Mouse (Mus musculus): ENCODE measurements at regions not wholly inside any gene's neighbourhood (a gene's known extent, or its start where the extent isn't known, plus 50 kb on each side); places are given as distances from the start of the nearest gene placed in this dataset.

DNA sequence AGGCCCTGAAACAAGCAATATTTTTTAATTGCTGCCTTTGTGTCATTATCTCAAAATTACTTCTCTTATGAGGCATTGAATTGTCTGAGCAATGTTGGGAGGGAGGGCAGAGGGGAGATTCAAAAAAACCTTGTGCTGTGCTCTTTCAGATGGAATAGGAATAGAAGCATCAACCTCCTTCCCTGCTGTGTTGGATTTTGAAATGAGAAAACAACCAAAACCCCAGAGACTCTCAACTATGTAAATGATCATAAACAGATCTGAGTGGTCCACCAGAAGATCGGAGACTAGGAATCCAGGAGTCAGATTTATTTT is 204.5 kb downstream of the Fam76b start:
- no peak for TF ChIP-seq CTCF (IDR thresholded peaks at IDR 0.05; ENCODE audit: insufficient read depth, low read length)
- no peak for TF ChIP-seq POLR2A (IDR thresholded peaks at IDR 0.05; ENCODE audit: borderline replicate concordance, extremely low read depth, low read depth, low read length)
- Histone ChIP-seq H3K4me3 (replicated peaks; ENCODE audit: extremely low read depth, low read depth, low read length) (no peak overlapping the region), H3K4me1 (ENCODE audit: control insufficient read depth, insufficient read depth, low read length) (no peaks in the 10 kb centered on the region)
- WGBS, result 86% methylated on average over 1 of the region's 1 CpGs
- DNase-seq, result no peak

DNA sequence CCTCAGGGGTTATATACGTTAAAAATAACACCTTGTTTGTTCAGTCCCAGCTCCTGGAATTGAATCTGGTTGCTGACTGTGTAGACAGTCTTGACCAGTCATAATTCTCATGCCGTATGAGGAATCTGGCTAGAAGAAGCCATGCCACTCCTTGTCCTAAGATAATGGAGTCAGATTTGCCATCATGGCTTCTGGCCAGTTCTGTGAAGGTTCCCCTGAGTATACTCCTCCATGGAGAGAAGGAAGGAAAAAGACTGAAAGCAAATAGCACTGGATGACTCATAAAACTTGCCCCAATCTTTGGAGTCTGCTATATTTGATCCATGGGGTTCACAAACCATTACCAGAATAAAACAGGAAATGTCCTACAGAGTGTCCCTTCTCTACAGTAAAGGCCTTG is 208.0 kb downstream of the Fam76b start:
- 86% methylated on average over 2 of the region's 2 CpGs for WGBS
- TF ChIP-seq POLR2A (IDR thresholded peaks at IDR 0.05; ENCODE audit: borderline replicate concordance, extremely low read depth, low read depth, low read length) (no peak), CTCF (IDR thresholded peaks at IDR 0.05; ENCODE audit: insufficient read depth, low read length) (no peak)
- no peak for DNase-seq
- Histone ChIP-seq H3K4me1 (ENCODE audit: control insufficient read depth, insufficient read depth, low read length) (no peaks in the 10 kb centered on the region), H3K4me3 (replicated peaks; ENCODE audit: extremely low read depth, low read depth, low read length) (no peak overlapping the region)

DNA sequence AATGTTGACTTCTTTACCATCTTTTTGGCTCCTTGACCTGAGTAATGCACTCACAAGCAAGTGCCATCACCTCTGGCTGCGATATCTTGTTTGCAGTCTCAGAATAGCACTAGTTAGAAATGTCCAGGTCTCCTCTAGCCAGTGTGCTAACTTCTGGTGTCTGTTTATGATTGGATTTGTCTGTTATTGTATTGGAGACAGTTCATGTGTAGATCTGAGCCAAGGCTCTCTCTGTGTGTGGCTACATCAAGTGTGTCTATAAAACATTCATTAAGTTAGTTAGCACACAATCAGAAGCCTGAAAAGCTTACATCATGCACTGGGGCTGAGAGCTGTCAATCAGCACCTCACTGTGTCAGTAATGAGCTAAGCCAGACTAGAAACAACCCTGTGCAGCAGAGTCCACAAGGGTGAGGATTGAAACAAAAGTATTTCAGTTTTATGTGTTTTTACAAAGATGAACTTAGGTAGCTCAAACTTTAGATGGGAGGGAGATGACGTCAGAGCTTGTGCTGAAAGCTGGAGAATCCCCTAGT is 214.5 kb downstream of the Fam76b start:
- WGBS, result 49% methylated on average over 2 of the region's 2 CpGs
- TF ChIP-seq CTCF (IDR thresholded peaks at IDR 0.05; ENCODE audit: insufficient read depth, low read length), result no peak
- no peak for TF ChIP-seq POLR2A (IDR thresholded peaks at IDR 0.05; ENCODE audit: borderline replicate concordance, extremely low read depth, low read depth, low read length)
- H3K4me1 ChIP-seq (ENCODE audit: control insufficient read depth, insufficient read depth, low read length), result no peaks in the 10 kb centered on the region
- DNase-seq, result no peak
- H3K4me3 ChIP-seq (replicated peaks; ENCODE audit: extremely low read depth, low read depth, low read length), result no peak overlapping the region

- no peaks in the 10 kb centered on the region for H3K4me1 ChIP-seq (ENCODE audit: control insufficient read depth, insufficient read depth, low read length)
- no peak overlapping the region for H3K4me3 ChIP-seq (replicated peaks; ENCODE audit: extremely low read depth, low read depth, low read length)
- no peak for DNase-seq
- 71% methylated on average over 4 of the region's 4 CpGs for WGBS
- TF ChIP-seq POLR2A (IDR thresholded peaks at IDR 0.05; ENCODE audit: borderline replicate concordance, extremely low read depth, low read depth, low read length) (no peak), CTCF (IDR thresholded peaks at IDR 0.05; ENCODE audit: insufficient read depth, low read length) (no peak)
Observed at GRCm38 (mm10) chr9:14048224-14048623, 220.7 kb downstream of the Fam76b start.

- DNase-seq, result peak; percentile 48
- TF ChIP-seq CTCF (IDR thresholded peaks at IDR 0.05; ENCODE audit: insufficient read depth, low read length), result no peak
- TF ChIP-seq POLR2A (IDR thresholded peaks at IDR 0.05; ENCODE audit: borderline replicate concordance, extremely low read depth, low read depth, low read length), result no peak
- WGBS, result 27% methylated on average over 2 of the region's 2 CpGs
- no peaks in the 10 kb centered on the region for H3K4me1 ChIP-seq (ENCODE audit: control insufficient read depth, insufficient read depth, low read length)
- no peak overlapping the region for H3K4me3 ChIP-seq (replicated peaks; ENCODE audit: extremely low read depth, low read depth, low read length)
Observed at GRCm38 (mm10) chr9:14053704-14054103, 221.2 kb upstream of the Sesn3 start.

GRCm38 (mm10) chr9:14056410-14057172 is 218.3 kb upstream of the Sesn3 start:
- TF ChIP-seq POLR2A (IDR thresholded peaks at IDR 0.05; ENCODE audit: borderline replicate concordance, extremely low read depth, low read depth, low read length) (no peak), CTCF (IDR thresholded peaks at IDR 0.05; ENCODE audit: insufficient read depth, low read length) (no peak)
- 68% methylated on average over 10 of the region's 10 CpGs for WGBS
- Histone ChIP-seq H3K4me1 (ENCODE audit: control insufficient read depth, insufficient read depth, low read length) (no peaks in the 10 kb centered on the region), H3K4me3 (replicated peaks; ENCODE audit: extremely low read depth, low read depth, low read length) (no peak overlapping the region)
- no peak for DNase-seq

DNA sequence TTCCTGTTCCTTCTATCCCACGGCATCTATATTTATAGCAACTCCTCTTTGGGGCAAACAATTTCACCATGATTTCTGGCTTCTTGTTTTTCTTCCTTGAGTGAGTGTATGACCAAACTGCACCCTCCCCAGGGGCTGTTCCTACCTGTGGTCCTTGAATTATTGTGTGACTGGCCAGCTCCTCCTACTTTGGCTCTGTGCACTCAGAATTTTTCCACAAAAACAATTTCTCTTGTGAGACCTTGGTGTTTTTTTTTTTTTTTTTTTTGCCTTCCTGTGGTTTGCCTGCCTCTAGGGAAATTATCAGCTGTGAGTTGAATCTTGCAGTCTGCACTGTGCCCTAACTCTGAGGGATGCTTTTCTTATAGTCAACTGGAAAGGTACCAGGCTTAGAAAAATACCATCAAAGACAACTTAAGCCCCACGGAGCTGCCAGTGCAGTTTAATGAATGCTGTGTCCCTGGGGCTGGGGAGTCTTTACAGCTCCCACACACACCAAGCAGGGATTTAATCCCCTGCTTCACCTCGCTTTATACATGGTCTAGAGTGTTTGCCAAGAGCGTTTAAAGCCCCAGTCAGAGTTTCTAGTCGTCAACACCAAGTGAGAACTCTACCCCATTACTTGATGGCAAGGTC is 216.2 kb upstream of the Sesn3 start:
- WGBS, result 41% methylated on average over 5 of the region's 5 CpGs
- no peak overlapping the region for H3K4me3 ChIP-seq (replicated peaks; ENCODE audit: extremely low read depth, low read depth, low read length)
- H3K4me1 ChIP-seq (ENCODE audit: control insufficient read depth, insufficient read depth, low read length), result no peaks in the 10 kb centered on the region
- TF ChIP-seq CTCF (IDR thresholded peaks at IDR 0.05; ENCODE audit: insufficient read depth, low read length), result no peak
- no peak for TF ChIP-seq POLR2A (IDR thresholded peaks at IDR 0.05; ENCODE audit: borderline replicate concordance, extremely low read depth, low read depth, low read length)
- DNase-seq, result no peak

DNA sequence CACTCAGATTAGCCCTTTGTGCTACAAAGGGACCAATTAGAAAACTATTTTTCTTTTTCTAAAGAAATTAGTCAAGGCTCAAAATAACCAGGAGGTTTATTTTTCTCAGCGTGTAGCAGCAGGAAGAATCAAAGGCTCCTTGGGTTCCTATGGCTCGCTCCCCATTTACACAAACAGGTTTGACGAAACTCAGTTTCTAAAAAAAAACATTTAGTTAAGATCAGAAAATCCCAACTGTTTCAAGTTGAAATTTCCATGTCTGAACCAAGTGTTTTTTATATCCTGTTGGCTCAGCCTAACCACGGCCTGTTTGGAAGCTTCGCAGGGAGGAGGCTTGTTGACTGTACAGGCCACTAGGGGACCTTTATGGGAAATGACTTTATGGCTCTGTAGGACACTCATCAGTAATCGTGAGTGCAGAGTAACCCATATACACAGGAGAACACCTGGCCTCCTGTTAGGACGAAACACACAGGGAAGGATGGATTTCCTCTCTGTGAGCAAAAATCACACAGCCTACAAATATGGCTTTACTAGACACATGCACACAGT is 215.6 kb upstream of the Sesn3 start:
- WGBS, result 50% methylated on average over 7 of the region's 7 CpGs
- H3K4me1 ChIP-seq (ENCODE audit: control insufficient read depth, insufficient read depth, low read length), result no peaks in the 10 kb centered on the region
- no peak overlapping the region for H3K4me3 ChIP-seq (replicated peaks; ENCODE audit: extremely low read depth, low read depth, low read length)
- TF ChIP-seq CTCF (IDR thresholded peaks at IDR 0.05; ENCODE audit: insufficient read depth, low read length) (no peak), POLR2A (IDR thresholded peaks at IDR 0.05; ENCODE audit: borderline replicate concordance, extremely low read depth, low read depth, low read length) (no peak)
- DNase-seq, result no peak

DNA sequence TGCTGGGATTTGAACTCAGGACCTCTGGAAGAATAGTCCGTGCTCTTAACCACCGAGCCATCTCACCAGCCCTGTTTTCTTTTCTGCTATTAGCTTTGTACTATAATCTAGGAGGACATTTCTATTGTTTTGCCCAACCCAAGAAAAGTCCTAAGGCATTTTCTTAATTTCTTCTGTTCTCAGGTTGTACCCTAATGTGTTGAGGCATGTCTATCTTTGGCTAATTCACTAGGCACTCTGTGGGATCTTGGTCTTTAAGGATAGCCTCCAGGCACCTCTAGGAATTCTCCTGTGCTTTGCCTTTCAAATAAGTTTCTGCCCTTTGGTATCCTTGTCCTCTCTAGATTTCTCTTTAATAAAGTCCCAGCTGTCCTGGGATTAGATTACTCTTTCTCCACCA is 214.6 kb upstream of the Sesn3 start:
- 97% methylated on average over 2 of the region's 2 CpGs for WGBS

More for the DNA sequence above, 214.6 kb upstream of the Sesn3 start:
- DNase-seq, result no peak
- no peak overlapping the region for H3K4me3 ChIP-seq (replicated peaks; ENCODE audit: extremely low read depth, low read depth, low read length)
- no peaks in the 10 kb centered on the region for H3K4me1 ChIP-seq (ENCODE audit: control insufficient read depth, insufficient read depth, low read length)
- TF ChIP-seq POLR2A (IDR thresholded peaks at IDR 0.05; ENCODE audit: borderline replicate concordance, extremely low read depth, low read depth, low read length) (no peak), CTCF (IDR thresholded peaks at IDR 0.05; ENCODE audit: insufficient read depth, low read length) (no peak)
